Mouse (Mus musculus): ENCODE data around the gene Egr4. TPM values are rescaled to one million over a fixed set of nuclear protein-coding genes. Genes with fewer than 3 reads are reported as not detected.

Egr4 gene
- polyA plus RNA-seq (2012; rRNA removed): not detected in 2 replicates

DNA sequence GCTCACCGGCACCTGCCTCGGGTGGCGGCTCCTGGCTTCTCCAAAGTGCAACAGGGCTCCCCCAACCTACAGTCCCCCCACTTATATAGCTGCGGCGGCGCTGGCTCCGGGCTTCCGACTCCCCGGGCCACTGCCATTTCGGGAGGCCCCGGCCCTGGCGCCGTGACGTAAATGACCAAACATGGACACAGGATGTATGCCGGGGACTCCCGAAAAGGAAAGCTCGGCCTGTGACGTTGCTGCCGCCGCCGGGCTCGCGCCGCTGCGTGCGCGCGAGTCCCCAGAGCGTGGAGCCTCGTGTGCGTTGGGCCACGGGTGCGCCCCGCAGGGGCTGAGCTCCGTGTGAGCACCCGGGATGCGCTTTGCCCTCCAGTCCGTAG is at the start of gene Egr4:
Gene Egr4 (minus strand): TSS at position 59 of the 380 bp plus-strand sequence.

GRCm38 (mm10) chr6:85502911-85503250 is 10.5 kb downstream of the Egr4 start, which contains the start of gene Fbxo41:
Fbxo41 (minus strand) TSS chr6:85502994.

Other genes starting within 250 kb of the Egr4 start
- gene Sfxn5, start 180.2 kb downstream of the Egr4 start, polyA plus RNA-seq (2012; rRNA removed): 2.5 and 3.8 TPM in 2 replicates
- gene Rab11fip5, start 139.0 kb downstream of the Egr4 start, polyA plus RNA-seq (2012; rRNA removed): 5.4 and 7.6 TPM in 2 replicates
- gene Noto, start 89.7 kb downstream of the Egr4 start, polyA plus RNA-seq (2012; rRNA removed): not detected in 2 replicates
- gene Smyd5, start 81.6 kb downstream of the Egr4 start, polyA plus RNA-seq (2012; rRNA removed): 5.4 and 6.2 TPM in 2 replicates
- 30.9 and 37.1 TPM in 2 replicates for gene Cct7, start 62.1 kb downstream of the Egr4 start, polyA plus RNA-seq (2012; rRNA removed)
- 13.6 and 15.3 TPM in 2 replicates for gene Pradc1, start 61.6 kb downstream of the Egr4 start, polyA plus RNA-seq (2012; rRNA removed)
- gene Fbxo41, start 10.6 kb downstream of the Egr4 start, polyA plus RNA-seq (2012; rRNA removed): 0.19 and 0.28 TPM in 2 replicates
- gene Alms1, start 73.9 kb upstream of the Egr4 start, polyA plus RNA-seq (2012; rRNA removed): 0.03 and 0.10 TPM in 2 replicates
- gene Nat8f7, start 199.6 kb upstream of the Egr4 start, polyA plus RNA-seq (2012; rRNA removed): 2.4 TPM in 1 of 2 replicates, not detected in the other

All from stomach, adult 2 months (tissue).